Mouse (Mus musculus) spleen, postnatal 14 days (tissue): Measurements from ENCODE around the gene Maob.

ENCODE experiments used
- DNase-seq, 2 experiments: peaks; one replicate each; pipeline ENCODE4 v3.0.0; 2021 to 2022; ENCODE audit warnings: low spot score in 2 of 2

The Maob gene

GRCm38 (mm10) chrX:16817261-16817769 lies at the start of gene Maob:
TSS of gene Maob (minus strand) at chrX:16817366.
- no peak for DNase-seq

DNA sequence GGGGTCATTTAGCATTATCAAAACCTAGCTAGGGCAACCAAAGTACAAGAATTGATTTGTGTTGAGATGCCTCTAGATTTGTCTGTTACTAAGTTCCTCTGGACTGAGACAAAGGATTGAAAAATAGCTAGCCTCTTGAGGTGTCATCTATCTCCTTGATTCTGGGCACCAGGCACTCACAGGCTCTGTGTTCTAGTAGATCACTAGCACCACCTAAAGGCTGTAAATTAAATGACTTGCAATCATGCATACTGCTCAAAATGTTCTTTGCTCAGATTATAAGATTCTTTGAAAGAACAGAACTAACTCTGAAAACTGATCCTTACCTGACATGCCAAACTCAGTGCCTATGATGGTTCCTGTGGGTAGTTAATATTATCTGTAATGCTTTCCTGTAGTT lies 43.1 kb upstream of the Maob start:
- no peak for DNase-seq

GRCm38 (mm10) chrX:16846034-16846433 lies 28.9 kb upstream of the Maob start:
- DNase-seq = no peak

GRCm38 (mm10) chrX:16841443-16841842 lies 24.3 kb upstream of the Maob start:
- DNase-seq = no peak

GRCm38 (mm10) chrX:16837293-16837692 lies 20.1 kb upstream of the Maob start:
- no peak for DNase-seq

DNA sequence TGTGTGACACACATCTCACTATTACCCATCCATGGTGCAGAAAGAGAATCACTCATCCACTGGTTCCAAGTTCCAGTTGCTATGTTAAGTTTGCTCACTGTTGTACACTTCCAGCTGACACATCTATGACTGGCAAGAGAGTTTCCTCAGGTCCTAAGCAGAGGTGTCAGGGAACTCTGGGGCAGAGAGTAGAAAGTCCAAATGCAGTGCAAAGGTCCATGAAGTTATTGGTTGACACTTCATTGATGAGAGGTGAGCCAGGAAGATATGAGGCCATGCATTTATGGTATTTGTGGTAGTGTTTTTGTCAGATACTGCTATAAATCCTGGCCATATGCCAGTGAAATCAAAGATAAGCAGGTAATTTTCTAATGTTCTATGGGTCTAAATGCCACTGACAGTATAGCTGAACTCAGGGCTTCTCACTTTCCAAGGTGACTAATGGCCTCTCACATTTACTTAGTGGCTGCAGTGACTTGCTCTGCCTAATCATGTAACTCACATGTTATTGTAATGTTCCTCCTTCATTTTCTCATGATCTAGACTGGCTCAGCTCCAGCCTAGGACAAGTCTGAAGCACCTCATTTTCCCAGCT lies 19.4 kb upstream of the Maob start:
- DNase-seq = no peak

DNA sequence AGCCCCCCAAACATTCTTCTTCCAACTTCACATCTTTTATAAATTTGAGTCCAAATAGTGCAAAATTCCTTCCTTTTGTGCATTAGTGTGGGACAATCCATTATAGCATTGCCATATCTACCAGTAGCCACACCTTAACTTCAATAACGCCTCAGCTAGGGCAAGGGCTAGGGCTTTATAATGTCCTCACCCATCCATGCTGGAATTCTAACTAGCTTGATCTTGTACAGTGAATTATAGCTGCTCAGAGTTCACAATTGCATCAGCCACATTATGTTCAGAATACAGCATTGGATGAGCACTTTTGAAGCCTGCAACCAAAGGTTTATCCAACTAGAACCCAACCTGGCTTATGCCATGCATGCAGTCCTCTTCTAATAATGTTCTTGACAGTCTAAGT lies 8.9 kb upstream of the Maob start:
- DNase-seq = no peak

- DNase-seq = no peak
These were observed 1.2 kb downstream of the Maob start for GRCm38 (mm10) chrX:16815965-16816364.

- no peak for DNase-seq
These were observed 5.1 kb downstream of the Maob start for GRCm38 (mm10) chrX:16812080-16812479.

DNA sequence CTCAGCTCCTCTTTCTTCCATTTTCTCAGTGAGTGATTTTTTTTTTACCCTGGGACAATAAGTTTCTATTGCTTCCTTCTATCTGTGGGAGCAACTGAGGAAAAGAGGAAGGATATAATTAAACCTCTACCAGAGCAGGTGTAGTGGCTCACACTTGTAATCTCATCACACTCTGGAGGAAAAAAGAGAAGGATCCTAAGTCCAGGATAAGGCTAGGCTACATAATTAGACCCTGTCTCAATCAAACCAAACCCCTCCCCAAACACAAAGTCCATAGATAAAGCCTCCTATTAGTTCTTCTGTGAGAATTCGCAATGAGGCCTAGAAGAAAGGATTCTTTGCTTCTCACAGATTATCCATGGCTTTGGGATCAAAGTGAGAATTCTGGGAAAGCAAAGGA lies 49.7 kb downstream of the Maob start:
- DNase-seq = no peak

DNA sequence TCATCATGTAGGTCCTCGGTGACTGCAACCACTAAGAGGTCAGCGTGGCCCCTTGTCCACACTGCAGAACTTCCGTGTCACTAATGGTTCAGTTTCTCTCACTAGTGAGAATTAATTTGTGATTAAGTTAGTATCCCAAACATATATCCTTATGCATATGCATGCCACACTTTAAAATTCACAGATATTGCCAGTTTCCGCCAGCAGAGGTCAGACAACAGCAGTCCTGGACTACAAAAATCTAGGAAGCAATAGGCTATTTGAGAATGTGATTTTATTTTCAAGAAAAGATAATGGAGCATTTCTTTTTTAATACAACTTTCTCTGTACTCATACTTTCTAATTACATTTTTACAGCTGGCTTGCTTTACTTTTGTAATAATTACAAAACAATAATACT lies 51.0 kb downstream of the Maob start:
- DNase-seq = no peak

GRCm38 (mm10) chrX:16761430-16761829 lies 55.7 kb downstream of the Maob start:
- DNase-seq = no peak

DNA sequence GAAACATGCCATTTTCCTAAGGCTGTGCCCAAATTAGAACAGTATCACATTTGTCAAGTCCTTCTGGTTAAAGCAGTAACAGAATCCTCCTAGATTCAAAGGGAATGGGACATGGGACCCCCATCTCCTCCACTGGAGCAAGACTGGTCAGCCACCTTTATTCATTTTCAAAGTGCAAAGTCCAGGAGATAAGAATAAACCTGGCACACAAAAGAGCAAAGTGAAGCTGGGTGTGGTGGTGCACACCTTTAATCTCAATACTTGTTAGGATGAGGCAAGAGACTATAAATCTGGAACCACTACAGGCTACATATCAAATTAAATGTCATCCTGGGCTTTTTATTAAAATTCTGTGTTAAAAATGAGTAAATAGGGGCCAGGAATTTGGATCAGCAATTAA lies 62.4 kb downstream of the Maob start:
- no peak for DNase-seq

DNA sequence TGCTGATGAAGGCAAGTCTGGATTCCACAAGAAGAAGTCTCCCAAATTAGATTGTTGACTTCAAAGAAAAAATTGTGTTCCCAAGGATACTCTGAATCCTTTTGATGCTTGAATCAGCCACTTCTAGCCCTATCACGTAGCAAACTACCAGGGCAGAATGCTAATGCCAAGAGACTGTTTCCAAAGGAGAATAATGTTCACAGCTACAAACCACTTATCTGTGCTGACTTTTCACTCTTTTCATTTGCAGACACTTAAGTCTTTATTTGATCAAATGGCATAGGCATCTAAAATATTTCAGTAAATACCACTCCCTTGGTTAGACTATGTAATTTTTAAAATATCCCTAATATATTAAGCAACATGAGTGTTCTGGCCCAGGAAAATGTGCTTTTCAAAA lies 68.2 kb downstream of the Maob start:
- no peak for DNase-seq

GRCm38 (mm10) chrX:16714033-16714432 lies 103.1 kb downstream of the Maob start:
- no peak for DNase-seq

GRCm38 (mm10) chrX:16706094-16706493 lies 111.1 kb downstream of the Maob start:
- no peak for DNase-seq
